Mouse (Mus musculus): ENCODE data around the gene Aagab. TPM values are rescaled to one million over a fixed set of nuclear protein-coding genes. Genes with fewer than 3 reads are reported as not detected.

Gene Aagab
- 12.9 TPM for polyA plus RNA-seq (2014; fragmentation: Illumina TruSeq; extraction: RNeasy Lipid Tissue Mini Kit (QIAGEN cat#74804); ENCODE audit: insufficient read depth, low read depth, low replicate concordance)

GRCm38 (mm10) chr9:63602043-63602939, at the start of gene Aagab, which contains the start of gene Iqch:
Aagab (plus strand) TSS chr9:63602660.
Iqch (minus strand) TSS chr9:63602493.

Other genes starting within 250 kb of the Aagab start
- 9.7 TPM for gene Map2k5, start 224.8 kb upstream of the Aagab start, polyA plus RNA-seq (2014; fragmentation: Illumina TruSeq; extraction: RNeasy Lipid Tissue Mini Kit (QIAGEN cat#74804); ENCODE audit: insufficient read depth, low read depth, low replicate concordance)
- gene 2300009A05Rik, start 203.4 kb upstream of the Aagab start, polyA plus RNA-seq (2014; fragmentation: Illumina TruSeq; extraction: RNeasy Lipid Tissue Mini Kit (QIAGEN cat#74804); ENCODE audit: insufficient read depth, low read depth, low replicate concordance) = 17.0 TPM
- gene Iqch, start 167 bp upstream of the Aagab start, polyA plus RNA-seq (2014; fragmentation: Illumina TruSeq; extraction: RNeasy Lipid Tissue Mini Kit (QIAGEN cat#74804); ENCODE audit: insufficient read depth, low read depth, low replicate concordance) = 0.19 TPM
- gene Smad3, start 155.3 kb downstream of the Aagab start, polyA plus RNA-seq (2014; fragmentation: Illumina TruSeq; extraction: RNeasy Lipid Tissue Mini Kit (QIAGEN cat#74804); ENCODE audit: insufficient read depth, low read depth, low replicate concordance) = 10.3 TPM

All from lung, adult 10 weeks (tissue).